Mouse (Mus musculus): ENCODE measurements at regions not wholly inside any gene's neighbourhood (a gene's known extent, or its start where the extent isn't known, plus 50 kb on each side); places are given as distances from the start of the nearest gene placed in this dataset.

GRCm38 (mm10) chr2:117048290-117048730 lies 72.9 kb upstream of the Spred1 start:
- H3K4me2 ChIP-seq, result no peak overlapping the region
- WGBS, result 92% methylated on average over 5 of the region's 5 CpGs
- no peak overlapping the region for H3K4me3 ChIP-seq
- H3K27me3 ChIP-seq, result no peaks in the 10 kb centered on the region
- no peak overlapping the region for H3K9ac ChIP-seq
- ATAC-seq (ENCODE audit: low read depth), result no peak
- no peak overlapping the region for H3K27ac ChIP-seq (replicated peaks)
- no peaks in the 10 kb centered on the region for H3K36me3 ChIP-seq
- H3K4me1 ChIP-seq (replicated peaks), result no peaks in the 10 kb centered on the region
- H3K9me3 ChIP-seq, result no peaks in the 10 kb centered on the region

GRCm38 (mm10) chr2:117050061-117050460 lies 71.1 kb upstream of the Spred1 start:
- H3K4me3 ChIP-seq, result no peak overlapping the region
- ATAC-seq (ENCODE audit: low read depth), result no peak

GRCm38 (mm10) chr2:117064126-117064525 lies 57.0 kb upstream of the Spred1 start:
- no peaks in the 10 kb centered on the region for H3K27me3 ChIP-seq
- H3K4me2 ChIP-seq, result no peak overlapping the region
- no peak overlapping the region for H3K9ac ChIP-seq
- H3K9me3 ChIP-seq, result no peaks in the 10 kb centered on the region
- no peak overlapping the region for H3K4me3 ChIP-seq
- no peak overlapping the region for H3K27ac ChIP-seq (replicated peaks)
- 83% methylated on average over 2 of the region's 2 CpGs for WGBS
- no peaks in the 10 kb centered on the region for H3K36me3 ChIP-seq
- ATAC-seq (ENCODE audit: low read depth), result no peak
- peaks cover 4% of the 10 kb centered on the region; the same call in 1 of the 2 replicates for H3K4me1 ChIP-seq (replicated peaks)

More at GRCm38 (mm10) chr2:117050061-117050460, 71.1 kb upstream of the Spred1 start:
- Histone ChIP-seq H3K4me2 (no peak overlapping the region), H3K9ac (no peak overlapping the region), H3K27me3 (no peaks in the 10 kb centered on the region), H3K27ac (replicated peaks) (no peak overlapping the region), H3K9me3 (no peaks in the 10 kb centered on the region), H3K36me3 (no peaks in the 10 kb centered on the region), H3K4me1 (replicated peaks) (no peaks in the 10 kb centered on the region)
- 74% methylated on average over 2 of the region's 2 CpGs for WGBS

GRCm38 (mm10) chr2:117070348-117070747 lies 50.8 kb upstream of the Spred1 start:
- no peaks in the 10 kb centered on the region for H3K36me3 ChIP-seq
- no peak for ATAC-seq (ENCODE audit: low read depth)
- H3K4me3 ChIP-seq, result no peak overlapping the region
- WGBS, result 85% methylated on average over 6 of the region's 6 CpGs
- H3K4me2 ChIP-seq, result no peak overlapping the region
- H3K27me3 ChIP-seq, result no peaks in the 10 kb centered on the region
- H3K9ac ChIP-seq, result no peak overlapping the region
- no peak overlapping the region for H3K27ac ChIP-seq (replicated peaks)
- H3K9me3 ChIP-seq, result no peaks in the 10 kb centered on the region
- H3K4me1 ChIP-seq (replicated peaks), result no peaks in the 10 kb centered on the region

GRCm38 (mm10) chr2:117071098-117071497 lies 50.1 kb upstream of the Spred1 start:
- Histone ChIP-seq H3K27me3 (no peaks in the 10 kb centered on the region), H3K36me3 (no peaks in the 10 kb centered on the region), H3K9me3 (no peaks in the 10 kb centered on the region), H3K4me2 (no peak overlapping the region), H3K4me3 (no peak overlapping the region), H3K4me1 (replicated peaks) (no peaks in the 10 kb centered on the region), H3K9ac (no peak overlapping the region), H3K27ac (replicated peaks) (no peak overlapping the region)
- ATAC-seq (ENCODE audit: low read depth), result no peak

Measured in neural tube, embryonic 13.5 days (tissue).